Comparison of ENCODE assay signal across 19 mouse cellular contexts in genomic region chr5:130553916-130554315, GRCm38 (mm10).
DNase-seq lines count a peak whose midpoint lies in the region; ATAC-seq and TF ChIP-seq lines count a peak whose summit lies in the region.
"Had no signal": no experiment of that assay in that cellular context is flagged by ENCODE, and none has a peak within 500 bp of the region (broad histone marks: within the 10 kb centered on the region; RNA-seq: fewer than 3 reads in every experiment).

No protein-coding gene starts in this region.

- ATAC-seq in kidney, postnatal 0 days (replicated peaks; ENCODE audit: low FRiP score, low read depth), result no peak
- ATAC-seq in kidney, embryonic 14.5 days (ENCODE audit: low FRiP score, low TSS enrichment), result no peak
- ATAC-seq in embryonic facial prominence, embryonic 11.5 days (replicated peaks; ENCODE audit: insufficient number of reproducible peaks, low FRiP score, low TSS enrichment, low read depth), result no peak
- ATAC-seq in forebrain, embryonic 13.5 days, result no peak
- ATAC-seq in CD4-positive, CD25-positive, alpha-beta regulatory T cell, adult 4 months, result no peak
- ATAC-seq: forebrain, embryonic 15.5 days had no signal

- 0 out of 2 replicates have a peak, but pooled peaks have one; percentile 6 for TF ChIP-seq CTCF in kidney, postnatal 0 days (IDR thresholded peaks at IDR 0.05; ENCODE audit: low read depth)

- H3K27me3 ChIP-seq in kidney, postnatal 0 days (ENCODE audit: insufficient read depth, low read length), result no peaks in the 10 kb centered on the region
- H3K27me3 ChIP-seq in kidney, embryonic 14.5 days (ENCODE audit: control insufficient read depth, insufficient read depth, low read length), result no peaks in the 10 kb centered on the region
- H3K27me3 ChIP-seq in embryonic facial prominence, embryonic 11.5 days (ENCODE audit: control insufficient read depth, insufficient read depth, low read length), result no peaks in the 10 kb centered on the region
- no peaks in the 10 kb centered on the region for H3K27me3 ChIP-seq in forebrain, embryonic 13.5 days
- H3K27me3 ChIP-seq: forebrain, embryonic 15.5 days; heart, embryonic 15.5 days; hindbrain, embryonic 13.5 days had no signal

- 46% methylated on average over 4 of the region's 4 CpGs for WGBS in kidney, postnatal 0 days
- 59% methylated on average over 4 of the region's 4 CpGs for WGBS in kidney, embryonic 14.5 days
- 55% methylated on average over 4 of the region's 4 CpGs for WGBS in embryonic facial prominence, embryonic 11.5 days
- WGBS in forebrain, embryonic 13.5 days, result 73% methylated on average over 4 of the region's 4 CpGs

- H3K27ac ChIP-seq in kidney, postnatal 0 days, result no peak overlapping the region
- H3K27ac ChIP-seq in kidney, embryonic 14.5 days (ENCODE audit: low read depth, low read length), result no peak overlapping the region
- no peak overlapping the region for H3K27ac ChIP-seq in embryonic facial prominence, embryonic 11.5 days (replicated peaks; ENCODE audit: low read depth, low read length)
- H3K27ac ChIP-seq in forebrain, embryonic 13.5 days, result no peak overlapping the region
- H3K27ac ChIP-seq: forebrain, embryonic 15.5 days; heart, adult 2 months; heart, embryonic 15.5 days; hindbrain, embryonic 13.5 days had no signal

- H3K36me3 ChIP-seq in kidney, postnatal 0 days (ENCODE audit: insufficient read depth, low read length), result no peaks in the 10 kb centered on the region
- H3K36me3 ChIP-seq in kidney, embryonic 14.5 days (ENCODE audit: control insufficient read depth, insufficient read depth, low read length), result no peaks in the 10 kb centered on the region
- H3K36me3 ChIP-seq in embryonic facial prominence, embryonic 11.5 days (replicated peaks; ENCODE audit: control insufficient read depth, insufficient read depth, low read depth, low read length), result no peaks in the 10 kb centered on the region
- no peaks in the 10 kb centered on the region for H3K36me3 ChIP-seq in forebrain, embryonic 13.5 days (ENCODE audit: poor library complexity, severe bottlenecking)
- H3K36me3 ChIP-seq: forebrain, embryonic 15.5 days; heart, embryonic 15.5 days; hindbrain, embryonic 13.5 days had no signal

- H3K4me1 ChIP-seq in kidney, postnatal 0 days (replicated peaks; ENCODE audit: insufficient read depth, low read length), result no peaks in the 10 kb centered on the region
- no peaks in the 10 kb centered on the region for H3K4me1 ChIP-seq in kidney, embryonic 14.5 days (ENCODE audit: control insufficient read depth, insufficient read depth, low read length)
- no peaks in the 10 kb centered on the region for H3K4me1 ChIP-seq in embryonic facial prominence, embryonic 11.5 days (ENCODE audit: control insufficient read depth, insufficient read depth, low read length)
- H3K4me1 ChIP-seq in forebrain, embryonic 13.5 days, result no peaks in the 10 kb centered on the region
- H3K4me1 ChIP-seq: forebrain, embryonic 15.5 days; heart, embryonic 15.5 days had no signal

- H3K9ac ChIP-seq in kidney, postnatal 0 days (ENCODE audit: low read depth, low read length), result no peak overlapping the region
- H3K9ac ChIP-seq in kidney, embryonic 14.5 days (ENCODE audit: low read depth, low read length), result no peak overlapping the region
- no peak overlapping the region for H3K9ac ChIP-seq in embryonic facial prominence, embryonic 11.5 days (replicated peaks; ENCODE audit: low read length)
- H3K9ac ChIP-seq in forebrain, embryonic 13.5 days, result no peak overlapping the region
- H3K9ac ChIP-seq: forebrain, embryonic 15.5 days; heart, embryonic 15.5 days; hindbrain, embryonic 13.5 days had no signal

- DNase-seq in kidney, postnatal 0 days (ENCODE audit: low spot score), result peak; percentile 31
- DNase-seq in NIH3T3 (ENCODE audit: low read depth), result peak; percentile 31
- peak; percentile 59 for DNase-seq in adrenal gland, postnatal 14 days
- DNase-seq in embryonic facial prominence, embryonic 11.5 days (ENCODE audit: low spot score), result peak; percentile 48
- DNase-seq: cerebellum, adult 9-10 months; heart, adult 2 months; kidney, adult 11 months; lung, adult 2 months; lung, postnatal 4 days; right cerebral cortex, adult 18-20 months; thymus, adult 2 months had no signal

- no peaks in the 10 kb centered on the region for H3K9me3 ChIP-seq in kidney, postnatal 0 days (replicated peaks; ENCODE audit: low read length)
- H3K9me3 ChIP-seq in kidney, embryonic 14.5 days (ENCODE audit: control insufficient read depth, low read length), result no peaks in the 10 kb centered on the region
- no peaks in the 10 kb centered on the region for H3K9me3 ChIP-seq in embryonic facial prominence, embryonic 11.5 days (replicated peaks; ENCODE audit: control insufficient read depth, low read length)
- H3K9me3 ChIP-seq in forebrain, embryonic 13.5 days (replicated peaks), result no peaks in the 10 kb centered on the region
- H3K9me3 ChIP-seq: forebrain, embryonic 15.5 days; heart, embryonic 15.5 days; hindbrain, embryonic 13.5 days had no signal

- H3K4me2 ChIP-seq in kidney, postnatal 0 days (ENCODE audit: low read length), result no peak overlapping the region
- no peak overlapping the region for H3K4me2 ChIP-seq in kidney, embryonic 14.5 days (replicated peaks; ENCODE audit: low read depth, low read length)
- H3K4me2 ChIP-seq in embryonic facial prominence, embryonic 11.5 days (ENCODE audit: low read depth, low read length), result no peak overlapping the region
- no peak overlapping the region for H3K4me2 ChIP-seq in forebrain, embryonic 13.5 days
- H3K4me2 ChIP-seq: forebrain, embryonic 15.5 days; heart, embryonic 15.5 days; hindbrain, embryonic 13.5 days; midbrain, embryonic 11.5 days had no signal

- H3K4me3 ChIP-seq in kidney, postnatal 0 days (replicated peaks; ENCODE audit: low read depth, low read length), result no peak overlapping the region
- no peak overlapping the region for H3K4me3 ChIP-seq in kidney, embryonic 14.5 days (ENCODE audit: low read length)
- H3K4me3 ChIP-seq in embryonic facial prominence, embryonic 11.5 days (ENCODE audit: low read depth, low read length), result no peak overlapping the region
- no peak overlapping the region for H3K4me3 ChIP-seq in forebrain, embryonic 13.5 days
- H3K4me3 ChIP-seq: erythroblast, embryonic 14.5 days; forebrain, embryonic 15.5 days; heart, adult 2 months; heart, embryonic 15.5 days; hindbrain, embryonic 13.5 days had no signal
